Mouse (Mus musculus): ENCODE measurements around the gene Zbtb44.

- TF ChIP-seq POLR2A (IDR thresholded peaks at IDR 0.05; ENCODE audit: insufficient read length, low read depth) (no peak), MYOD1 (IDR thresholded peaks at IDR 0.05; ENCODE audit: control insufficient read depth in 1 of 3, insufficient read length in 2 of 3, low read depth in 2 of 3) (no peak), MAX (IDR thresholded peaks at IDR 0.05; ENCODE audit: low read depth) (no peak), USF1 (IDR thresholded peaks at IDR 0.05; ENCODE audit: low read depth) (no peak), E2F4 (IDR thresholded peaks at IDR 0.05; ENCODE audit: insufficient read depth) (no peak), POLR2AphosphoS2 (IDR thresholded peaks at IDR 0.05; ENCODE audit: insufficient read length, low read depth) (no peak), SRF (IDR thresholded peaks at IDR 0.05; ENCODE audit: control insufficient read depth, insufficient read length, low read depth) (no peak), REST (IDR thresholded peaks at IDR 0.05; ENCODE audit: insufficient read depth, insufficient read length) (no peak), MYOG (IDR thresholded peaks at IDR 0.05; ENCODE audit: control insufficient read depth in 1 of 3, insufficient read depth in 1 of 3, insufficient read length in 2 of 3, low read depth in 2 of 3) (no peak), CEBPB (IDR thresholded peaks at IDR 0.05; ENCODE audit: insufficient read depth, poor library complexity, severe bottlenecking) (no peak), TCF12 (IDR thresholded peaks at IDR 0.05; ENCODE audit: insufficient read depth, poor library complexity, severe bottlenecking) (no peak), TCF3 (IDR thresholded peaks at IDR 0.05; ENCODE audit: insufficient read length, low read depth) (no peak)
Observed at GRCm38 (mm10) chr9:31086085-31086753, 55.8 kb downstream of the Zbtb44 start.
